Mouse (Mus musculus) embryonic stem cell, embryonic (primary cell): Measurements from ENCODE around the gene Stard13.

Source experiments
- CTCF ChIA-PET, 4 experiments: fragments of 300-600 bp in 2 of 4; fragments of 350-600 bp in 2 of 4; sonication (Branson Sonifier 250); formaldehyde crosslinking; loops; one replicate each; lab custom pipeline; 2022; ENCODE audit warnings: inconsistent platforms in 2 of 4; lab: Charles Lee
- POLR2A ChIA-PET, 4 experiments: fragments of 300-600 bp in 2 of 4; fragments of 350-600 bp in 2 of 4; sonication (Branson Sonifier 250); formaldehyde crosslinking; loops; one replicate each; lab custom pipeline; 2022; ENCODE audit warnings: antibody characterized with exemption in 4 of 4, inconsistent platforms in 1 of 4; lab: Charles Lee

The Stard13 gene

GRCm38 (mm10) chr5:151233400-151234031 lies at the start of gene Stard13:
Gene Stard13, minus strand, starts transcription at chr5:151233836.
- ChIA-PET CTCF (interaction anchor here in 3 of 4 experiments (0.6 to 1.1 kb wide), 3 partner anchors 46 to 454 kb away, joined by 3 to 10 read pairs (median 3); no protein-coding TSS in a partner anchor), POLR2A (interaction anchor here in 3 of 4 experiments (0.5 to 2.1 kb wide), 5 partner anchors 14 to 138 kb away, joined by 3 to 7 read pairs (median 4); no protein-coding TSS in a partner anchor)

- ChIA-PET POLR2A (interaction anchor here in 1 of 4 experiments (0.7 kb wide), 1 partner anchor 8 kb away, joined by 4 read pairs; no protein-coding TSS in a partner anchor), CTCF (no interaction called here)
These were observed 45.9 kb upstream of the Stard13 start for GRCm38 (mm10) chr5:151279531-151279930.

- ChIA-PET CTCF (no interaction called here), POLR2A (no interaction called here)
These were observed 44.3 kb upstream of the Stard13 start for GRCm38 (mm10) chr5:151277927-151278326.

GRCm38 (mm10) chr5:151275986-151276385 lies 42.4 kb upstream of the Stard13 start:
- CTCF ChIA-PET: interaction anchor here in 1 of 4 experiments (0.6 kb wide), 1 partner anchor 1435 kb away, joined by 3 read pairs; no protein-coding TSS in a partner anchor

DNA sequence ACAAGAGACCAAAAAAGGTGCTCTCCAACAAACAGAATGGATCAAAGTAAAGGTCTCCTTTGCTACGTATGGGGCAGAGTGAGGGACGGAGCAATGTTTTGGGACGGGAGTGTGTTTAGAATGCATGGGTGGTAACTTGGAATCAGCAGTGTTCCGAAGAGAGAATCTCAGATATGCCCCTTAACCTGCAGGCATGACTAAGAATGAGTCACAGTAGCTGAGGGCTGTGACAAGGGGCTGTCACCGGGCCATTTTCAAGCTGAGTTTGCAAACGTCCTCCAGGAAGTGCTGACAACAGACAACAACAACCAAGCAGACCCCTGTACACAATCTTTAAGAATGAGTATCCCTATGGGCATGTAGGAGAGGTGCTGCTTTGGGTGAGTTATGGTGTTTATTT lies 40.6 kb upstream of the Stard13 start:
- CTCF ChIA-PET: no interaction called here
- POLR2A ChIA-PET: no interaction called here

More at GRCm38 (mm10) chr5:151275986-151276385, 42.4 kb upstream of the Stard13 start:
- POLR2A ChIA-PET: interaction anchor here in 1 of 4 experiments (0.8 kb wide), 1 partner anchor 235 kb away, joined by 4 read pairs; no protein-coding TSS in a partner anchor

DNA sequence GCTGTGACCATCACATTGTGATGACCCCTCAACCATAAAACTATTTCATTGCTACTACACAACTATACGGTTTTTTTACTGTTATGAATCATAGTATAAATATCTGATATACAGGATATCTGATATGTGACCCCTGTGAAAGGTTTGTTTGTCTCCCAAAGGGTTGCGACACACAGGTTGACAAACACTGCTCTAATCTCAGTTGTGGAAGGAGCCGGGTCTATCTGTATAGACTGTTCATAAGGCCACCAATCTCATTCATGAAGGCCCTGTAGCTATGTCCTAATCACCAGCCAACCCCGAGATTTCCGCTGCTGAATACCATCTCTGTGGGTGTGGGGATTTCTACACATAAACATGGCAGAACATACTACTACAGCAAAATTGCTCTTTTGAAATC lies 37.2 kb upstream of the Stard13 start:
- ChIA-PET POLR2A (no interaction called here), CTCF (no interaction called here)

GRCm38 (mm10) chr5:151266896-151267634 lies 33.4 kb upstream of the Stard13 start:
- CTCF ChIA-PET: no interaction called here

GRCm38 (mm10) chr5:151261558-151261957 lies 27.9 kb upstream of the Stard13 start:
- ChIA-PET CTCF (no interaction called here), POLR2A (no interaction called here)

More at GRCm38 (mm10) chr5:151266896-151267634, 33.4 kb upstream of the Stard13 start:
- POLR2A ChIA-PET: no interaction called here

DNA sequence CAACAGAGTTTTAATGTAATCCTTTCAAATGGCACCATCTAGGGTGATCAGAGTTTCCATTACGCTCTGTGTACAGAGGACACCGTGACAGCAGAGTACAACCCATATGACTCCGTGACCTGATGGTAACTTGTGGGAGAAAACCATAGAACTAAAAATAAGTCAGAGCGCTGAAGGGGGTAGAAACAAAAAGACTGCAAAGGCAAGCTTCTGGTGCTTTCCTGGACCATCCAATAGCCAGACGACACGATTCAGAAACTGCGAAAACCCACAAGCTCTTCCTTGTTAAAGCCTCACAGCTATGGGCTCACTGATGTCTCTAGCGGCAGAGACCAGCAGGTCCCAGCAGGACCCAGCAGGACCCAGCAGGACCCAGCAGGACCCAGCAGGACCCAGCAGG lies 18.6 kb upstream of the Stard13 start:
- POLR2A ChIA-PET: interaction anchor here in 1 of 4 experiments (0.8 kb wide), 1 partner anchor 8 kb away, joined by 3 read pairs; no protein-coding TSS in a partner anchor
- CTCF ChIA-PET: interaction anchor here in 2 of 4 experiments (0.6 to 0.7 kb wide), 2 partner anchors 81 to 435 kb away, joined by 3 to 5 read pairs; no protein-coding TSS in a partner anchor

DNA sequence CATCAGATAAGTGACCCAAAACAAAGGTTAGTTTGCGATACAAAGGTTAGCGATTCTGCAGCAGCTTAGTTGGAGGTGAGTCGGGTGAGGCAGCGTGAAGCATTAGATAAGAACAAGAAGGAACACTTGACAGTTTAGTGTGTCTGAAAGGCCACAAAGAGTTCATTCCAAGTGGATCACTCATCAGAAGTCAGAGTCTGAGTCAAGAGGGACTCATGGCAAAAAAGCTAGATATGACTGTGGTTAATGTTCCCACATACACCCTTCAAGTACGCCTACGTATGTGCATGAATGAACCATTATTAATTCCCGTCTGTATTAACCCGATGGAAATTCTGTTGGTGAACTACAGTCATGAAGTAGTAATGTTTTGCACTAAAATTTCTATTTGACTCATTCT lies 18.0 kb upstream of the Stard13 start:
- CTCF ChIA-PET: interaction anchor here in 1 of 4 experiments (0.6 kb wide), 1 partner anchor 81 kb away, joined by 3 read pairs; no protein-coding TSS in a partner anchor
- POLR2A ChIA-PET: interaction anchor here in 1 of 4 experiments (1.1 kb wide), 1 partner anchor 117 kb away, joined by 3 read pairs; no protein-coding TSS in a partner anchor

DNA sequence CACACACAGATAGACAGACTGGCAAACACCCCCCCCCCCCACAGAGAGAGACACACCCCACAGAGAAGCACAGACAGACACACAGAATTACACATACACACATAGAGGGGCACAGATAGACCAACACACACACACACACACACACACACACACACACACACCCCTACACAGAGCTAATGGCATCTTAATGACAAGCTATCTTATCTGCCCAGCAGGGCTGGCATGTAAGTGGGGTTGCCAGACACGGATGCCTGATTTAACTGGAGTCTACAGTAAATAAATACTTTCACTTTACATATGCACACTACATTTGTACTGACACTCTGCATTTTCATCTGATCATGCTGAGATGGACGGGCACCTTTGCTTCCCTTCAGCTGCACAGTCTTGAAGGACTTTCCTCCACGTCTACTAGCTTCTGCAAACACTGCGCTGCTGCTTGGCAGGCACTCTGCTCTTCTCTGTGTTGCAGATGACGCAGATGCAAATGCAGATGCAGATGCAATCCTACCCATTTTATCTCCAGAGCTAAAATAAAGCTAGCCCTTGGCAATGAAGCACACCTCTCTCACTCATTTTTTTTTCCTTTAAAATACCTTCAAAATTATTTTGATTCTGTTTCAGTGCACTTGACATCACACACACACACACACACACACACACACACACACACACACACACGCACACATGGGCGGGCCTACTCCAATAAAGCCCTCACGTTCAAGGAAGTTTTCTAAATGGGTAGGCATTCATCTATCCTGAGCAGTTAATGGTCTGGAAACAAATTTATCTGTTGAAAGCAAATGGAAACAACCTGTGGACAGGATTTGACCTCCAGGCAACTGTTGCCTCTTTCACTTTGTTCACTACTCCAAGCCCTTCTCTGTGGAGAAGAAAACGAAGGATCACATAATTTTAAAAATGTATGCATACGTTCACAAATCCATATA lies 15.3 kb upstream of the Stard13 start:
- ChIA-PET CTCF (no interaction called here), POLR2A (no interaction called here)

- POLR2A ChIA-PET: no interaction called here
- CTCF ChIA-PET: interaction anchor here in 1 of 4 experiments (0.9 kb wide), 1 partner anchor 439 kb away, joined by 3 read pairs; no protein-coding TSS in a partner anchor
These were observed 14.4 kb upstream of the Stard13 start for GRCm38 (mm10) chr5:151248084-151248483.

- POLR2A ChIA-PET: interaction anchor here in 2 of 4 experiments (0.5 to 1.1 kb wide), 3 partner anchors 14 to 125 kb away, joined by 4 read pairs; partner anchors contain the start of gene Stard13 (in 1 of the 2)
- CTCF ChIA-PET: interaction anchor here in 2 of 4 experiments (0.9 to 1.0 kb wide), 2 partner anchors 145 to 440 kb away, joined by 3 read pairs; no protein-coding TSS in a partner anchor
These were observed 13.7 kb upstream of the Stard13 start for GRCm38 (mm10) chr5:151247115-151247875.

DNA sequence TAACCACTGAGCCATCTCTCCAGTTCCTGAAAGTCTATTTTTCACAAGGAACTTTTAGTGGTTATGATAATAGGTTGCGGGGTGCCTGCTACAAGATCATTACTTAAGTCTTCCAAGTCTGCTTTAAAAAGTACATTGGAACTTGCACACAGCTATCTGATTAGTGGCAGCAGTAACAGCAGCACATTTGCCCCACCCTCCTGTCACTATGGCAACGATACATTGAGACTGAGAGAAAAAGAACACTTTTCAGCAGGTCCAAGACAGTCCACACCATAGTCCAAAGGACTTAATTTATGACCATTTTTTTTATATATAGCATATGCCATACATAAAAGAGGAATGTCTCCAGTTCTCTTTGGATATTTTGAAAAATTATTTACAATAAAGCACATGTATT lies 12.7 kb upstream of the Stard13 start:
- ChIA-PET POLR2A (interaction anchor here in 1 of 4 experiments (1.1 kb wide), 1 partner anchor 13 kb away, joined by 4 read pairs; the partner anchor contains the start of gene Stard13), CTCF (interaction anchor here in 2 of 4 experiments (0.6 to 1.0 kb wide), 2 partner anchors 104 to 144 kb away, joined by 3 read pairs; no protein-coding TSS in a partner anchor)

DNA sequence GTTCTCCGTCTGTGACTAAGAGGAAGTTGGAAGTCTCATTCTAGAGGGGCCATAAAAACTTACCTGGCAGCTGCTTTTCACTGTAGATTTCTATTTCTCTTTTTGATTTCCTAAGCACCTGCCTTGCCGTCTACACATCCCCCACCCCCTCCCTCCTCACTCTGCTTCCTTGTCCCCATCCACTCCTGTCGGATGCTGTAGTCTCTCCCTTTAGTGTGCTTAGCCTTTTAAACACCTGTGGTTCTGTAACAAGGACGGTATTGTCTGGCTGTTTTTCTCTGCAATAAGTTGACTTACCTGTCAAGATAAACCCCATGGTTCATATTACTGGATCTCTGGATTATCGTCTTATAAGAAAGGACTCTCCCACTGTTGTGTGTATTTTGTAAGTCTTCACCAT lies 11.9 kb upstream of the Stard13 start:
- ChIA-PET CTCF (interaction anchor here in 1 of 4 experiments (0.6 kb wide), 1 partner anchor 103 kb away, joined by 3 read pairs; no protein-coding TSS in a partner anchor), POLR2A (no interaction called here)

- ChIA-PET CTCF (no interaction called here), POLR2A (no interaction called here)
These were observed 5.1 kb upstream of the Stard13 start for GRCm38 (mm10) chr5:151238730-151239129.

- CTCF ChIA-PET: no interaction called here
- POLR2A ChIA-PET: no interaction called here
These were observed 2.8 kb upstream of the Stard13 start for GRCm38 (mm10) chr5:151236411-151236810.
